In the genomic region with DNA sequence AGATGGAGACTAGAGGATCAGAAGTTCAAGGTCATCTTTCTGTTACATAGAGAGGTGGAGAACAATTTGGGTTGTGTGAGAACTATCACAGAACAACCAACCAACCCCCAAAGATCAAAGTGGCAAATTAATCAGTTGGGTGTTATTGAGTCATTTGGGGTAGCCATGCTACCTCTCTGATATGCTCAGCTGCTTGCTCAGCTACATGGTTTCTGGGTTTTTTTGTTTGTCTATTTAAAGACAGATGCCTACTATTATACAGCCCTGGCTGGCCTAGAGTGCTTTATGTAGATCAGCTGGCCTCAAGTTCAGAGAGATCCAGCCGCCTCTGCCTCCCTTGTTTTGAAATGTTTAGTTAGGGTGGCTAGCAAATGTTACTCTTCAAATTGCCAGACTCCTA, we compare ENCODE assay signal across 12 mouse cellular contexts. TPM values are rescaled to one million over a fixed set of nuclear protein-coding genes. Genes with fewer than 3 reads are reported as not detected.
DNase-seq lines count a peak whose midpoint lies in the region; ATAC-seq and TF ChIP-seq lines count a peak whose summit lies in the region.
"Had no signal": no experiment of that assay in that cellular context is flagged by ENCODE, and none has a peak within 500 bp of the region (broad histone marks: within the 10 kb centered on the region; RNA-seq: fewer than 3 reads in every experiment).

No protein-coding gene starts in this region.

- WGBS in liver, embryonic 15.5 days (ENCODE audit: insufficient replicate concordance) = 29% methylated on average over 1 of the region's 1 CpGs

- H3K9ac ChIP-seq in liver, embryonic 15.5 days = peak overlapping the region; percentile 4; the same call in 1 of the 2 replicates

- no peak overlapping the region for H3K4me3 ChIP-seq in layer of hippocampus, adult 2 months
- H3K4me3 ChIP-seq in liver, embryonic 15.5 days (replicated peaks) = no peak overlapping the region

- DNase-seq in layer of hippocampus, adult 2 months (ENCODE audit: low spot score in 2 of 2) = no peak
- DNase-seq in layer of hippocampus, adult 8-10 months (ENCODE audit: low spot score in 2 of 2) = no peak
- DNase-seq in A20 (ENCODE audit: low read depth, low spot score) = peak; percentile 76
- DNase-seq in CD4-positive, CD25-positive, alpha-beta regulatory T cell, adult 2 months (ENCODE audit: low read depth, low spot score) = peak; percentile 42
- no peak for DNase-seq in adrenal gland, postnatal 10 days
- no peak for DNase-seq in ovary, postnatal 36 days (ENCODE audit: low spot score)
- DNase-seq: adrenal gland, adult 2 months; cerebellum, adult 11 months; heart, postnatal 10 days; kidney, postnatal 10 days; lung, postnatal 14 days had no signal

- no peaks in the 10 kb centered on the region for H3K27me3 ChIP-seq in liver, embryonic 15.5 days

- ATAC-seq in liver, embryonic 15.5 days (ENCODE audit: insufficient read depth) = peak; percentile 40; the same call in 1 of the 2 replicates

- H3K4me1 ChIP-seq in liver, embryonic 15.5 days (replicated peaks) = peaks cover 72% of the 10 kb centered on the region

- no peaks in the 10 kb centered on the region for H3K9me3 ChIP-seq in liver, embryonic 15.5 days (replicated peaks)

- peak overlapping the region; percentile 32; the same call in 1 of the 2 replicates for H3K27ac ChIP-seq in layer of hippocampus, adult 2 months
- peak overlapping the region; percentile 81 for H3K27ac ChIP-seq in liver, embryonic 15.5 days (replicated peaks)

- H3K4me2 ChIP-seq in liver, embryonic 15.5 days = peak overlapping the region; percentile 42

- no peak for TF ChIP-seq CTCF in layer of hippocampus, adult 2 months (conservative IDR thresholded peaks at IDR 0.05)

- H3K36me3 ChIP-seq in liver, embryonic 15.5 days (replicated peaks) = no peaks in the 10 kb centered on the region

RNA-seq across cellular contexts. Expression of a gene that starts 39.7 kb away (rescaled TPM):
- 10 to 100 TPM; 50.4 to 52.8 TPM for total RNA-seq in layer of hippocampus, adult 2 months (2021)
- total RNA-seq in layer of hippocampus, adult 8-10 months (2022) = 10 to 100 TPM; 47.9 to 53.4 (median 48.8) TPM
- polyA plus RNA-seq in liver, embryonic 15.5 days (2015; fragmentation: Nextera tagmentation; extraction: Ambion mirVana) = 11.2 and 13.5 TPM in 2 replicates
- total RNA-seq in adrenal gland, postnatal 10 days (2021) = 10 to 100 TPM; 33.5 to 33.6 TPM

RNA-seq across cellular contexts. Expression of a gene that starts 40.1 kb away (rescaled TPM):
- total RNA-seq in layer of hippocampus, adult 2 months (2021) = 1 to 10 TPM; 4.6 to 4.8 TPM
- total RNA-seq in layer of hippocampus, adult 8-10 months (2022) = 1 to 10 TPM; 4.2 to 7.9 (median 6.2) TPM
- 10.7 and 10.9 TPM in 2 replicates for polyA plus RNA-seq in liver, embryonic 15.5 days (2015; fragmentation: Nextera tagmentation; extraction: Ambion mirVana)
- total RNA-seq in adrenal gland, postnatal 10 days (2021) = 10 to 100 TPM; 24.7 to 27.4 TPM

Comparison
In these comparisons a context has a peak if more than half of its experiments do, and no peak if none do; other contexts are left out.
1. DNase-seq: peak in A20 (single experiment) and CD4-positive, CD25-positive, alpha-beta regulatory T cell, adult 2 months (single experiment); none in layer of hippocampus, adult 2 months (0 of 2), layer of hippocampus, adult 8-10 months (0 of 2), adrenal gland, postnatal 10 days (single experiment) and ovary, postnatal 36 days (single experiment).